Mouse (Mus musculus): ENCODE data around the gene Mrpl39. TPM values are rescaled to one million over a fixed set of nuclear protein-coding genes. Genes with fewer than 3 reads are reported as not detected.
A peak's percentile ranks its signal among the peaks of the same experiment; 100 is the strongest.

The Mrpl39 gene
- polyA plus RNA-seq, 1 experiment from 2014 or later: 41.6 TPM

- no peak for ATAC-seq (ENCODE audit: insufficient number of reproducible peaks, low FRiP score, low TSS enrichment, low read depth)
- peaks cover 7% of the 10 kb centered on the region for H3K27me3 ChIP-seq
- WGBS: 82% methylated on average over 6 of the region's 6 CpGs
- H3K36me3 ChIP-seq: no peaks in the 10 kb centered on the region
- H3K9ac ChIP-seq: no peak overlapping the region
- no peak overlapping the region for H3K27ac ChIP-seq (replicated peaks)
- H3K4me2 ChIP-seq (replicated peaks): no peak overlapping the region
- H3K4me1 ChIP-seq: peaks cover 4% of the 10 kb centered on the region; the same call in 1 of the 2 replicates
- no peaks in the 10 kb centered on the region for H3K9me3 ChIP-seq (replicated peaks)
- H3K4me3 ChIP-seq (replicated peaks): no peak overlapping the region
These were observed 29.0 kb downstream of the Mrpl39 start for GRCm38 (mm10) chr16:84706571-84706970.

DNA sequence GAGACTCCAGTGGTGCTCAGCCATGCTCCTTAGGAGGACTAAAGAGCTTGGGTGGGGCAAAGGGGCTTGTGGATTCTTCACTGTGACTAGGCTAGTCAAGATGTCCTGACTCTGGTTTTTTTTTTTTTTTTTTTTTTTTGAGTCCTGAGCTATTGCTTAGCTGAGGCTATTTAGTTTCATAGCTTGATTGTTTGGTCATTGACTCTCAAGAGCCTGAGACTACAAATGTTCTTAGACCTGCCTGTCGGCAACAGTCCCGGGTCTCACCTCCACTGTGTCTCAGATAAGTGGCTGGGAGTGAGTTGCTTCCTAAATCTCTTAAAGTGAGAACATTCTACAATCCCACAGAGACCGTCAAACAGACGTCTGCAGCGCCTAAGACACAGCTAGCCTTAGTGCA, 30.0 kb downstream of the Mrpl39 start:
- Histone ChIP-seq H3K27me3 (peaks cover 7% of the 10 kb centered on the region), H3K9ac (no peak overlapping the region), H3K9me3 (replicated peaks) (no peaks in the 10 kb centered on the region), H3K4me1 (peaks cover 4% of the 10 kb centered on the region; the same call in 1 of the 2 replicates), H3K27ac (replicated peaks) (no peak overlapping the region), H3K4me3 (replicated peaks) (no peak overlapping the region), H3K4me2 (replicated peaks) (no peak overlapping the region), H3K36me3 (no peaks in the 10 kb centered on the region)
- 70% methylated on average over 5 of the region's 5 CpGs for WGBS
- ATAC-seq (ENCODE audit: insufficient number of reproducible peaks, low FRiP score, low TSS enrichment, low read depth): no peak

- H3K36me3 ChIP-seq: no peaks in the 10 kb centered on the region
- no peak overlapping the region for H3K9ac ChIP-seq
- no peaks in the 10 kb centered on the region for H3K9me3 ChIP-seq (replicated peaks)
- H3K27me3 ChIP-seq: peaks cover 7% of the 10 kb centered on the region
- 69% methylated on average over 8 of the region's 8 CpGs for WGBS
- no peak for ATAC-seq (ENCODE audit: insufficient number of reproducible peaks, low FRiP score, low TSS enrichment, low read depth)
- H3K4me2 ChIP-seq (replicated peaks): no peak overlapping the region
- H3K4me1 ChIP-seq: peaks cover 4% of the 10 kb centered on the region; the same call in 1 of the 2 replicates
- H3K27ac ChIP-seq (replicated peaks): no peak overlapping the region
- no peak overlapping the region for H3K4me3 ChIP-seq (replicated peaks)
These were observed 30.8 kb downstream of the Mrpl39 start for GRCm38 (mm10) chr16:84704661-84705240.

- Histone ChIP-seq H3K4me1 (peaks cover 4% of the 10 kb centered on the region; the same call in 1 of the 2 replicates), H3K27ac (replicated peaks) (no peak overlapping the region), H3K4me3 (replicated peaks) (peak overlapping the region; percentile 59), H3K9ac (no peak overlapping the region; the same call in 1 of the 2 replicates), H3K27me3 (peaks cover 7% of the 10 kb centered on the region), H3K36me3 (no peaks in the 10 kb centered on the region), H3K9me3 (replicated peaks) (no peaks in the 10 kb centered on the region), H3K4me2 (replicated peaks) (peak overlapping the region; percentile 97)
- no peak for ATAC-seq (ENCODE audit: insufficient number of reproducible peaks, low FRiP score, low TSS enrichment, low read depth)
- WGBS: 67% methylated on average over 13 of the region's 13 CpGs
These were observed 31.5 kb downstream of the Mrpl39 start for GRCm38 (mm10) chr16:84703769-84704660.

- peak overlapping the region; percentile 44 for H3K9ac ChIP-seq
- H3K4me2 ChIP-seq (replicated peaks): peak overlapping the region; percentile 97
- peaks cover 4% of the 10 kb centered on the region; the same call in 1 of the 2 replicates for H3K4me1 ChIP-seq
- H3K27me3 ChIP-seq: peaks cover 7% of the 10 kb centered on the region
- H3K36me3 ChIP-seq: no peaks in the 10 kb centered on the region
- peak; percentile 77 for ATAC-seq (ENCODE audit: insufficient number of reproducible peaks, low FRiP score, low TSS enrichment, low read depth)
- H3K4me3 ChIP-seq (replicated peaks): peak overlapping the region; percentile 59
- H3K9me3 ChIP-seq (replicated peaks): no peaks in the 10 kb centered on the region
- 1% methylated on average over 47 of the region's 55 CpGs for WGBS
- no peak overlapping the region for H3K27ac ChIP-seq (replicated peaks)
These were observed 32.3 kb downstream of the Mrpl39 start for GRCm38 (mm10) chr16:84703129-84703768.

DNA sequence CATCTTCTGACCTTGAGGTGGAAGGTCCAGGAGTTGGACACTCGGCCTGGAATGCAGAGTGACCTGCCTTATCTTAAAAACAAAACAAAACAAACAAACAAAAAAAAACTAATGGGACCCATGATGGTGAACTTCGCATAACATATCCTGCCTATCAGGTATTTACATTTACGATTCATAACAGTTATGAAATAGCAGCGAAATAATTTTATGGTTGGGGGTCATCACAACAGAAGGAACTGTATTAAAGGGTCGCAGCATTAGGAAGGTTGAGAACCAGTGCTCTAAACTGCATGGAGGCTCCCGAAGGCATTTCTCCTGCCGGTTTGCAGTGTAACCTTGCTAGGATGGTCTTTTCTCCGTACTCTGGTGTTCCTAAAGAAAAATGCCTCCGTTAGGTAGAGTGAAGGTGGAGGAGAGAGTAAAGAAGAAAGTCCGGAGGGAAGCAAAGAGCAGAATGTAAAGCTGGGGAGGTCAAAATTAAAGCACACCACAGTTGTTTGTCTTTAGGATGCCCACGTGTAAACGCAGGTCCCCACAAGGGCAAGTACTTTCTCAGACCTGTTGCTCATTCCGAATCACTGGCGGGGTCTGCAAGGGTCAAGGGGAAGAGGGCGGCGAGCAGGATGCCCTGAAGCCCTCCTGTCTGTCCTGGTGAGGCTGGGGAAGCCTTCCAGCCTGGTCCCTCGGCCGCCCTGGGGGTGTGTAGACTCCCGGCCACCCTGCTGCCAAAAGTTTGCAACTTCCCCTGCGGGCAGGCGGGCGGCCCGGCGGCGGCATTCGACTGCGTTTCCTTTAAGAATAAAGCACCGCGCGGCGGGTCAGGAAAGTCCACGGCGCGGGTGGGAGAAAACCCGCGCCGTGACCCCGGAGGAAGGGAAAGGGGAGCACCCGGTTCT, 33.1 kb downstream of the Mrpl39 start:
- WGBS: 13% methylated on average over 39 of the region's 39 CpGs
- Histone ChIP-seq H3K27me3 (peaks cover 7% of the 10 kb centered on the region), H3K36me3 (no peaks in the 10 kb centered on the region), H3K27ac (replicated peaks) (no peak overlapping the region), H3K9me3 (replicated peaks) (no peaks in the 10 kb centered on the region), H3K4me2 (replicated peaks) (peak overlapping the region; percentile 97), H3K9ac (peak overlapping the region; percentile 44), H3K4me1 (peaks cover 4% of the 10 kb centered on the region; the same call in 1 of the 2 replicates), H3K4me3 (replicated peaks) (peak overlapping the region; percentile 59)
- ATAC-seq (ENCODE audit: insufficient number of reproducible peaks, low FRiP score, low TSS enrichment, low read depth): no peak; the same call in 1 of the 2 replicates

DNA sequence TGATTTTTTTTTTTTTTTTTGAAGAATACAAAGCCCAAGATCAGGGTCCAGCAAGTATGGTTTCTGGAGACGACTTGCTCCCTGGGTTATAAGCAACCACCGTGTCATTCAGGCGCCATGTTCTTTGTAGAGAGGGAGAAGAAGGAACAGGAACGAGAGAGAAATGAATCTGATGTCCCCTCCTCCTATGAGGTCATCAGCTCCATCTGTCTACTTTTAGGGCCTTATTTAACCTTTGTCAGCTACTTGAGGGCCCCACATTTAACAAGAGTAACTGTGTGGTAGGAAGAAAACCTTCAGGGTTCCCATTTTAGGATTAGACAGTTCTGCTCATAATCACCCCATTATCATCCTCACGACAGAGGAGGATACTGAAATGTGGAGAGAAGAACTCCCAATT, 34.5 kb downstream of the Mrpl39 start:
- no peak overlapping the region for H3K4me3 ChIP-seq (replicated peaks)
- H3K27ac ChIP-seq (replicated peaks): no peak overlapping the region
- no peaks in the 10 kb centered on the region for H3K36me3 ChIP-seq
- no peak overlapping the region for H3K4me2 ChIP-seq (replicated peaks)
- 85% methylated on average over 5 of the region's 5 CpGs for WGBS
- H3K4me1 ChIP-seq: peaks cover 4% of the 10 kb centered on the region; the same call in 1 of the 2 replicates
- ATAC-seq (ENCODE audit: insufficient number of reproducible peaks, low FRiP score, low TSS enrichment, low read depth): no peak
- H3K9me3 ChIP-seq (replicated peaks): no peaks in the 10 kb centered on the region
- peaks cover 7% of the 10 kb centered on the region for H3K27me3 ChIP-seq
- H3K9ac ChIP-seq: no peak overlapping the region

DNA sequence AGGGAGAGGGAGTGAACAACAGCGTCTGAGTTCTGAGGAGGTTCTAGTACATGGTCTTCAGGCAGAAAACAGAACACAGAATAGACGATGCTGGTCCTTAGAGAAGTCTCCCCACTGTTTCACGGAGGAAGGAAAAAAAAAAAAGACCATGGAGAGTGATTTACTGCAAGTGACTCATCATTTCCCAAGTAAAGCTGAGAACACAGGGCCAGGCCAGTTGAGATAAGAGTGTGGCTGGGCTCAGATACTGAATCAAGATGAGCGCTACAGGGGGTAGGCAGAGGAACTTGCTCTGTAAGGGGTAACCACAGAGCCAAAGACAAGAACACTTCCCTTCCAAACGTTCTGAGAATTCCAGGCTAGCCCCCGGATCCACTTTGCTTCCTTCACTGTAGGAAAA, 36.8 kb downstream of the Mrpl39 start:
- H3K9me3 ChIP-seq (replicated peaks): no peaks in the 10 kb centered on the region
- whole genome bisulfite sequencing: 73% methylated on average over 6 of the region's 6 CpGs
- no peak for ATAC-seq (ENCODE audit: insufficient number of reproducible peaks, low FRiP score, low TSS enrichment, low read depth)
- H3K4me1 ChIP-seq: peaks cover 4% of the 10 kb centered on the region; the same call in 1 of the 2 replicates
- no peak overlapping the region for H3K27ac ChIP-seq (replicated peaks)
- H3K4me2 ChIP-seq (replicated peaks): no peak overlapping the region
- H3K4me3 ChIP-seq (replicated peaks): no peak overlapping the region
- H3K36me3 ChIP-seq: no peaks in the 10 kb centered on the region
- no peak overlapping the region for H3K9ac ChIP-seq
- H3K27me3 ChIP-seq: no peaks in the 10 kb centered on the region

DNA sequence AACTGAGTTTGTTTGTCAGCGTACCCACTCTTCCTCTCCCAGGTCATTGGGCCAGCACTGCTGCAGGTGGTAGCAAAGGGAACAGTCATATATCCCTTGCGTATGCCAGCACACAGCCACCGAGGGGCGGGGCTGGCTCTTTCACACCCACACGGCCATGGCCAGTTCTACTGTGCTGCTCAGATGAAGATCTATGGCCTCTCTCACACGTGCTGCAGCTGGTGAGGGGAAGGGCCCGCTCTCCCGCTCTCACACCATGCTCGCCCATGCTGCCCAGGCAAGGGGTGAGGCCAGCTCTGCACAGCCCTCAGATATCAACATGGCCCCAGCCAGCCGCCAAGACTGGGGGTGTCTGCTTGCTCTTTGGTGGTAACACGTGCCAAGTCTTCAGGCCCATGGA, 39.4 kb downstream of the Mrpl39 start:
- Histone ChIP-seq H3K9ac (no peak overlapping the region), H3K36me3 (no peaks in the 10 kb centered on the region), H3K9me3 (replicated peaks) (no peaks in the 10 kb centered on the region), H3K4me1 (no peaks in the 10 kb centered on the region), H3K27me3 (no peaks in the 10 kb centered on the region), H3K4me2 (replicated peaks) (no peak overlapping the region), H3K4me3 (replicated peaks) (no peak overlapping the region), H3K27ac (replicated peaks) (no peak overlapping the region)
- ATAC-seq (ENCODE audit: insufficient number of reproducible peaks, low FRiP score, low TSS enrichment, low read depth): no peak
- WGBS: 85% methylated on average over 11 of the region's 11 CpGs

DNA sequence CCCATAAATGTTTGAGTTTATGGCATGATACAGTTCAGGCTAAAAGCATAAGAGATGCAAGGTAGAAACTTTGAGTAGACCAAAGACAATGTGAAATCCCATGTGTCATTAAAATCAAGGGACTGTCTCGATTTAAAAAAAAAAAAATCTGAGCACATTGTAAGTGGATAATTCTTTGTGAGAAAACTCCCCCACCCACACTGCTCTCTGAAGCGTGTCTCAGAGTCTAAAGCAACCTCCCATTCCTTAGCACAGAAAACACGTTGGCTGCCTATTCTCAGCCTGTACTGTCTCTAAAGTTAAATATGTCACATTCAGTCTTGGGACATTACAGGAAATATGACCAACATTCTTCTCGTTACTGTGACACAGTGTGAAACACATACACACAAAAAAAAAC, 53.6 kb downstream of the Mrpl39 start:
- ATAC-seq (ENCODE audit: insufficient number of reproducible peaks, low FRiP score, low TSS enrichment, low read depth): no peak
- WGBS: 62% methylated on average over 4 of the region's 4 CpGs
- no peaks in the 10 kb centered on the region for H3K4me1 ChIP-seq
- no peaks in the 10 kb centered on the region for H3K9me3 ChIP-seq (replicated peaks)
- no peaks in the 10 kb centered on the region for H3K36me3 ChIP-seq
- H3K27ac ChIP-seq (replicated peaks): no peak overlapping the region
- no peak overlapping the region for H3K9ac ChIP-seq
- no peak overlapping the region for H3K4me3 ChIP-seq (replicated peaks)
- H3K27me3 ChIP-seq: no peaks in the 10 kb centered on the region
- no peak overlapping the region for H3K4me2 ChIP-seq (replicated peaks)

Measured in embryonic facial prominence, embryonic 15.5 days (tissue).